Mouse (Mus musculus) C2C12 (cell line): ENCODE results near the gene Gata2. TPM values are rescaled to one million over a fixed set of nuclear protein-coding genes. Genes with fewer than 3 reads are reported as not detected.

Source experiments
- H3K27me3 ChIP-seq: one replicate; pipeline ENCODE4 v1.6.1; 2011; ENCODE audit not compliant: control insufficient read depth, insufficient read depth, insufficient read length
- H3K36me3 ChIP-seq: one replicate; pipeline ENCODE4 v1.6.1; 2011; ENCODE audit not compliant: control insufficient read depth, insufficient read depth
- H3K4me3 ChIP-seq: one replicate; pipeline ENCODE4 v1.5.1; 2011; ENCODE audit warnings: mild to moderate bottlenecking, control low read depth; ENCODE audit not compliant: poor library complexity, insufficient read depth, severe bottlenecking
- H3K79me2 ChIP-seq: one replicate; pipeline ENCODE4 v1.6.1; 2011; ENCODE audit not compliant: control insufficient read depth, insufficient read depth
- H3K79me3 ChIP-seq: one replicate; pipeline ENCODE4 v1.6.1; 2011; ENCODE audit warnings: low read depth, control low read depth
- H3ac ChIP-seq: one replicate; pipeline ENCODE3; 2011; ENCODE audit warnings: low read depth; ENCODE audit not compliant: control insufficient read depth, insufficient read length
- CEBPB ChIP-seq: IDR thresholded peaks from one replicate; pipeline ENCODE4 v1.6.1; 2011; ENCODE audit warnings: low read depth, mild to moderate bottlenecking, control low read depth, moderate library complexity
- CTCF ChIP-seq: IDR thresholded peaks from one replicate; pipeline ENCODE4 v1.5.1; 2011; ENCODE audit not compliant: control insufficient read depth, insufficient read depth, insufficient read length
- FOSL1 ChIP-seq: IDR thresholded peaks from one replicate; pipeline ENCODE4 v1.8.0; 2011; ENCODE audit warnings: mild to moderate bottlenecking, low read length; ENCODE audit not compliant: poor library complexity, insufficient read depth, severe bottlenecking
- MAX ChIP-seq: IDR thresholded peaks from one replicate; pipeline ENCODE4 v1.6.1; 2011; ENCODE audit warnings: mild to moderate bottlenecking, control low read depth
- MYOD1 ChIP-seq: IDR thresholded peaks from one replicate; pipeline ENCODE4 v1.6.1; 2011; ENCODE audit warnings: low read depth; ENCODE audit not compliant: control insufficient read depth, insufficient read length
- MYOG ChIP-seq: IDR thresholded peaks from one replicate; pipeline ENCODE4 v1.6.1; 2011; ENCODE audit not compliant: control insufficient read depth, insufficient read length; ENCODE audit errors: extremely low read depth
- USF1 ChIP-seq: IDR thresholded peaks from one replicate; pipeline ENCODE4 v1.6.1; 2011; ENCODE audit warnings: low read depth, mild to moderate bottlenecking, control low read depth, moderate library complexity
- polyA plus RNA-seq: library from polyadenylated mRNA; unstranded; fragments of >200 nt; fragmentation: generic; extraction: Trizol; gene quantifications from one replicate; pipeline ENCODE4 v1.2.1, GENCODE M21; 2012; ENCODE audit warnings: missing spikeins

The Gata2 gene
- polyA plus RNA-seq, 1 experiment: 45.8 TPM

GRCm38 (mm10) chr6:88191411-88192070, 2.1 kb upstream of the Gata2 start:
- no peaks in the 10 kb centered on the region for H3K79me2 ChIP-seq
- H3K27me3 ChIP-seq: no peaks in the 10 kb centered on the region

GRCm38 (mm10) chr6:88192756-88193155, 935 bp upstream of the Gata2 start:
- H3K36me3 ChIP-seq: no peaks in the 10 kb centered on the region
- H3K27me3 ChIP-seq: no peaks in the 10 kb centered on the region

More at GRCm38 (mm10) chr6:88191411-88192070, 2.1 kb upstream of the Gata2 start:
- Histone ChIP-seq H3K79me3 (peaks cover 1% of the 10 kb centered on the region), H3ac (no peak overlapping the region), H3K4me3 (no peak overlapping the region), H3K36me3 (no peaks in the 10 kb centered on the region)
- TF ChIP-seq FOSL1 (no peak), USF1 (no peak), MYOD1 (no peak), MYOG (no peak), MAX (no peak), CEBPB (no peak), CTCF (no peak)

GRCm38 (mm10) chr6:88194053-88194977, 624 bp downstream of the Gata2 start:
- H3K27me3 ChIP-seq: no peaks in the 10 kb centered on the region
- TF ChIP-seq USF1 (no peak), FOSL1 (no peak), CTCF (no peak), MAX (no peak), MYOD1 (no peak), CEBPB (no peak)
- peaks cover 6% of the 10 kb centered on the region for H3K79me3 ChIP-seq
- peaks cover 9% of the 10 kb centered on the region for H3K79me2 ChIP-seq
- H3ac ChIP-seq: no peak overlapping the region
- no peaks in the 10 kb centered on the region for H3K36me3 ChIP-seq
- no peak overlapping the region for H3K4me3 ChIP-seq

More at GRCm38 (mm10) chr6:88192756-88193155, 935 bp upstream of the Gata2 start:
- H3ac ChIP-seq: no peak overlapping the region
- no peak overlapping the region for H3K4me3 ChIP-seq
- no peaks in the 10 kb centered on the region for H3K79me2 ChIP-seq
- no peak for TF ChIP-seq USF1
- peaks cover 1% of the 10 kb centered on the region for H3K79me3 ChIP-seq

GRCm38 (mm10) chr6:88194978-88195325, 1.3 kb downstream of the Gata2 start:
- H3K4me3 ChIP-seq: no peak overlapping the region
- no peak overlapping the region for H3ac ChIP-seq
- no peak for TF ChIP-seq CTCF
- no peak for TF ChIP-seq MYOD1
- no peak for TF ChIP-seq FOSL1
- no peak for TF ChIP-seq CEBPB
- no peak for TF ChIP-seq USF1
- TF ChIP-seq MYOG: no peak
- no peak for TF ChIP-seq MAX
- H3K79me2 ChIP-seq: peaks cover 15% of the 10 kb centered on the region
- H3K27me3 ChIP-seq: no peaks in the 10 kb centered on the region
- no peaks in the 10 kb centered on the region for H3K36me3 ChIP-seq
- peaks cover 7% of the 10 kb centered on the region for H3K79me3 ChIP-seq

GRCm38 (mm10) chr6:88196054-88196732, 2.5 kb downstream of the Gata2 start:
- Histone ChIP-seq H3K79me2 (peaks cover 27% of the 10 kb centered on the region), H3K27me3 (no peaks in the 10 kb centered on the region), H3K79me3 (peaks cover 15% of the 10 kb centered on the region), H3K4me3 (peak overlapping the region; percentile 21), H3ac (peak overlapping the region; percentile 50), H3K36me3 (peaks cover 9% of the 10 kb centered on the region)
- TF ChIP-seq MAX: no peak
- no peak for TF ChIP-seq USF1
- TF ChIP-seq MYOG: no peak
- no peak for TF ChIP-seq FOSL1

- peak overlapping the region; percentile 69 for H3ac ChIP-seq
- peaks cover 9% of the 10 kb centered on the region for H3K36me3 ChIP-seq
- H3K4me3 ChIP-seq: peak overlapping the region; percentile 21
- peaks cover 33% of the 10 kb centered on the region for H3K79me2 ChIP-seq
- H3K27me3 ChIP-seq: no peaks in the 10 kb centered on the region
- TF ChIP-seq FOSL1 (no peak), MYOG (no peak), USF1 (no peak), MYOD1 (no peak), CTCF (no peak), CEBPB (no peak), MAX (no peak)
- H3K79me3 ChIP-seq: peaks cover 15% of the 10 kb centered on the region
These were observed 3.1 kb downstream of the Gata2 start for GRCm38 (mm10) chr6:88196733-88197312.
